Mouse (Mus musculus) hindbrain, embryonic 13.5 days (tissue): ENCODE results near the gene Wdr82. TPM values are rescaled to one million over a fixed set of nuclear protein-coding genes. Genes with fewer than 3 reads are reported as not detected.
A peak's percentile ranks its signal among the peaks of the same experiment; 100 is the strongest.

Source experiments
- ATAC-seq: fragments of 200-750 bp; cut with Nextera tagmentation; 2 replicates; pipeline ENCODE4 v1.8.0; 2017; ENCODE audit warnings: moderate TSS enrichment; ENCODE audit not compliant: low FRiP score
- H3K27ac ChIP-seq: fragments of 300-500 bp; sonication (generic); 2 replicates; pipeline ENCODE4 v1.5.1; 2015; ENCODE audit warnings: inconsistent platforms, mild to moderate bottlenecking, moderate library complexity
- H3K27me3 ChIP-seq: fragments of 300-500 bp; sonication (generic); 2 replicates; pipeline ENCODE4 v1.6.1; 2015; ENCODE audit warnings: mild to moderate bottlenecking, inconsistent platforms
- H3K36me3 ChIP-seq: fragments of 300-500 bp; sonication (generic); 2 replicates; pipeline ENCODE4 v1.6.1; 2015; ENCODE audit warnings: mild to moderate bottlenecking, inconsistent platforms
- H3K4me1 ChIP-seq: fragments of 300-500 bp; sonication (generic); replicated peaks from 2 replicates; pipeline ENCODE4 v1.6.1; 2015; ENCODE audit warnings: inconsistent platforms
- H3K4me2 ChIP-seq: fragments of 300-500 bp; sonication (generic); 2 replicates; pipeline ENCODE4 v1.6.1; 2015; ENCODE audit warnings: inconsistent platforms, mild to moderate bottlenecking, moderate library complexity
- H3K4me3 ChIP-seq: fragments of 300-500 bp; sonication (generic); 2 replicates; pipeline ENCODE4 v1.5.1; 2015; ENCODE audit warnings: mild to moderate bottlenecking, inconsistent platforms
- H3K9ac ChIP-seq: fragments of 300-500 bp; sonication (generic); 2 replicates; pipeline ENCODE4 v1.6.1; 2015; ENCODE audit warnings: mild to moderate bottlenecking, inconsistent platforms
- H3K9me3 ChIP-seq: fragments of 300-500 bp; sonication (generic); 2 replicates; pipeline ENCODE4 v1.6.1; 2016; ENCODE audit warnings: inconsistent platforms
- WGBS: fragments of 180-500 bp; shearing (Covaris S2); methylation state at CpG from one replicate; pipeline ENCODE4 v1.1.7; 2015; 5-methylcytosine and 5-hydroxymethylcytosine counted together
- polyA plus RNA-seq: library from polyadenylated mRNA; unstranded; fragments of >200 nt; fragmentation: Nextera tagmentation; extraction: Ambion mirVana; gene quantifications from 2 replicates; pipeline ENCODE4 v1.2.1, GENCODE M21; 2015

Gene Wdr82
- polyA plus RNA-seq, 1 experiment from 2014 or later, result 32.6 TPM

DNA sequence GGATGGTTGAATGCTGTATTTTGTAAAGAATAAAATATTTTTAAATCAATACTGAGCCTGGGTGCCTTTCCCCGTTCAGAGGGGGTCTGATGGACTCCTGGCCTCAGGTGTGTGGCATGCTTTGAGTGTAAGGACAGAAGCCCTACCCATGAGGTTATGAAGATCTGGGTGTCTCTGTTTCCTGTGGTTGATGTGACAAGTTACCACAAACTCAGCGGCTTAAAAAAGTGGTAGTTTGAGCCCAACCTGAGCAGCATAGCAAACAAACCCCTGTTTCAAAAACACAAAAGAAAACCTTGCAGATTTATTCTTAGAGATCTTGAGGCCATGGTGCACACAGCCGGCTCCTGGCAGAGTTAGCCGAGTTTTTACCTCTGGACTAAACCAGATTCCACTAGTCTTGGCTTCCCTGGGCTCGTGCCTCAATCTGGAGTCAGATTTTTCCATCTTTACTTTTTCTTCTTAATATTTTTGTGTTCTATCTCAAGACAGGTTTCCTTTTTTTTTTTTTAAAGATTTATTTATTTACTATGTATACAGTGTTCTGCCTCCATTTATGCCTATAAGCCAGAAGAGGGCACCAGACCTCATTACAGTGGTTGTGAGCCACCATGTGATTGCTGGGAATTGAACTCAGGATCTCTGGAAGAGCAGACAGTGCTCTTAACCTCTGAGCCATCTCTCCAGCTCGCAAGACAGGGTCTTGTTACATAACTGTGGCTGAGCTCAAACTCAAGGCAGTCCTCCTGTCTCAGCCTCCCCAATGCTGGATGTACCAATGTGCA, 44.8 kb downstream of the Wdr82 start:
- no peak overlapping the region for H3K9ac ChIP-seq
- H3K27me3 ChIP-seq, result no peaks in the 10 kb centered on the region
- H3K36me3 ChIP-seq, result peaks cover 39% of the 10 kb centered on the region
- H3K4me1 ChIP-seq, result peaks cover 14% of the 10 kb centered on the region
- WGBS, result 85% methylated on average over 6 of the region's 6 CpGs
- no peak overlapping the region for H3K4me3 ChIP-seq
- no peak for ATAC-seq
- H3K4me2 ChIP-seq, result no peak overlapping the region
- H3K27ac ChIP-seq, result no peak overlapping the region
- H3K9me3 ChIP-seq, result no peaks in the 10 kb centered on the region

DNA sequence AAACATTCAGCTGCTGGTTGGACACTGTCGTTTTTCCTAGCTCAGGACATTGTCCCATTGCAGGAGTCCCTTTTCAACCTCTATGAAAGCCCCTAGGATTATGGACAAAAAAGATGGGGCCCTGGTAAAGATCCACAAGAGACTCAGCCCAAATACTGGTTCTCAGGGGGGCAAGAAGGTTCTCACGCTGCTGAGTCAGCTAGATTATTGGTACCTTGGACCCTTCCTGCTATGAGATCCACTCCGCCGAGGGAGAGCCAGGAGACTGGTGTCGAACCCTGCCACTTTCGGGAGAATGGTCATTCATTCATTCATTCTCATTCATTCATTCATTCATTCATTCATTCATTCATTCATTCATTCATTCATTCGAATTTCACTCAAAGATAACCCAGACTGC, 46.2 kb downstream of the Wdr82 start:
- H3K27ac ChIP-seq, result no peak overlapping the region
- 0 out of 2 replicates have a peak, but pooled peaks cover 4% of the 10 kb centered on the region for H3K4me1 ChIP-seq
- no peak overlapping the region for H3K4me2 ChIP-seq
- H3K36me3 ChIP-seq, result peaks cover 39% of the 10 kb centered on the region
- ATAC-seq, result no peak
- H3K9me3 ChIP-seq, result no peaks in the 10 kb centered on the region
- H3K27me3 ChIP-seq, result no peaks in the 10 kb centered on the region
- no peak overlapping the region for H3K9ac ChIP-seq
- WGBS, result 84% methylated on average over 7 of the region's 7 CpGs
- no peak overlapping the region for H3K4me3 ChIP-seq

- H3K4me3 ChIP-seq, result no peak overlapping the region
- no peak overlapping the region for H3K9ac ChIP-seq
- H3K36me3 ChIP-seq, result 0 out of 2 replicates have a peak, but pooled peaks cover 5% of the 10 kb centered on the region
- no peaks in the 10 kb centered on the region for H3K9me3 ChIP-seq
- peaks cover 16% of the 10 kb centered on the region for H3K27me3 ChIP-seq
- H3K4me2 ChIP-seq, result no peak overlapping the region
- no peak overlapping the region for H3K27ac ChIP-seq
- H3K4me1 ChIP-seq, result peaks cover 5% of the 10 kb centered on the region; the same call in 1 of the 2 replicates
- ATAC-seq, result no peak
- WGBS, result 71% methylated on average over 8 of the region's 8 CpGs
These were observed 50.3 kb downstream of the Wdr82 start for GRCm38 (mm10) chr9:106220894-106221523.

DNA sequence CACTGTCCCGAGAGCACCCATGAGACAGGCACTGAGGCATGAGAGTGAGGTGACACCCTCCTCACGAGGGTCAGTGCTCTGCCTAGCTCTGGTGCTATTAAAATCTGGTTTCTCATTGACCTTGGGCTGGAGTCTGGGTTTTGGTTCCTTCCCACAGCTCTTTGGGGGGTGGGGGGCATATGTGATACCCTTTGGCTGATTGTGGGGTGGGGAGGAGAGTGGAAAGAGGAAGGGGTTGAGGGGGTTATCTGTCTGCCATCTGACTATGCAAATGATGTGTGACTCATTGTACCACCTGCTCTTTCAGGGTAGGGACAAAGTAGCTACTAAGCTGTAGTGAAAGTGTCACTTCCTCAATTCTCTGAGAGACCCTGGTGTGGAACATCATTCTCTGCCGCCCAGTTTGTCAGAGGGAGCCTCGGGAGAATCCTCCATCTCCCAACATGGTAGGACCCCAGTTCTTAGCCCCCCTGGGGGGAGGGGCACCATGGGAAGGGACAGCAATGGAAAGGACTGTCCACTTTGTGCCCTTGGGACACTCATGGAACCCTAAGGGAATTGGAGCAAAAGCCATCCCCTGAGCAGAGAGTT, 51.6 kb downstream of the Wdr82 start, which contains the start of gene Tlr9:
Gene Tlr9 (plus strand): TSS at position 338 of the 591 bp plus-strand sequence.
- 85% methylated on average over 4 of the region's 4 CpGs for WGBS
- H3K4me2 ChIP-seq, result no peak within 1 kb of the TSS
- no peaks in the 10 kb centered on the region for H3K9me3 ChIP-seq
- no peak within 1 kb of the TSS for H3K27ac ChIP-seq
- H3K36me3 ChIP-seq, result no peaks in the 10 kb centered on the region
- peaks cover 16% of the 10 kb centered on the region for H3K27me3 ChIP-seq
- H3K4me3 ChIP-seq, result no peak within 1 kb of the TSS
- ATAC-seq, result no peak
- peaks cover 11% of the 10 kb centered on the region; the same call in 1 of the 2 replicates for H3K4me1 ChIP-seq
- H3K9ac ChIP-seq, result no peak within 1 kb of the TSS; the same call in 1 of the 2 replicates

DNA sequence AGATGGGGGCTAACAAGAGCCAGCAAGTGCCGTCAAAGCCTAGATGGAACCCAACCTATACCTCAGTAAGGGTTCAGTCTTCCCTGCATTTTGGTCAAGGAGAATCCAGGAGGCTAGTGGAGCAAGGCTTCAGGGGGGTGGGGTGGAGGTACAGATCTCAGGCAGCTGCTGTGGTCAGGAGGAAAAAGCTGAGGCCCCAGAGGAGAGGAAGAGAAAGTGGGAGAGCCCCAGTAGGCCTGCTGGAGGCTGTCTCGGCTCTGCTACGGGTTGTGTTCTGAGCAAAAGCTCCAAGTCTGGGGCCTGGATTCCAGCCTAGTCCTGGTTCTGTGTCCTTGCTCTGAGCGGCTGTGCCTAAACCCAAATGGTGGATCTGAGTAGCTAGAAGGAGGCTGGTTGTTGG, 52.3 kb downstream of the Wdr82 start:
- peaks cover 11% of the 10 kb centered on the region; the same call in 1 of the 2 replicates for H3K4me1 ChIP-seq
- peaks cover 16% of the 10 kb centered on the region for H3K27me3 ChIP-seq
- H3K4me2 ChIP-seq, result no peak overlapping the region
- no peak overlapping the region for H3K4me3 ChIP-seq
- no peak overlapping the region for H3K27ac ChIP-seq
- H3K36me3 ChIP-seq, result no peaks in the 10 kb centered on the region
- H3K9ac ChIP-seq, result no peak overlapping the region; the same call in 1 of the 2 replicates
- H3K9me3 ChIP-seq, result no peaks in the 10 kb centered on the region
- 96% methylated on average over 4 of the region's 4 CpGs for WGBS
- no peak for ATAC-seq

GRCm38 (mm10) chr9:106225469-106226150, 54.9 kb downstream of the Wdr82 start:
- Histone ChIP-seq H3K4me1 (peaks cover 11% of the 10 kb centered on the region; the same call in 1 of the 2 replicates), H3K4me2 (peak overlapping the region; percentile 65), H3K4me3 (peak overlapping the region; percentile 40), H3K36me3 (no peaks in the 10 kb centered on the region), H3K9me3 (no peaks in the 10 kb centered on the region), H3K27ac (0 out of 2 replicates have a peak overlapping the region, but pooled peaks have one; percentile 55), H3K9ac (peak overlapping the region; percentile 72), H3K27me3 (peaks cover 16% of the 10 kb centered on the region)
- ATAC-seq, result peak; percentile 40
- WGBS, result 59% methylated on average over 24 of the region's 24 CpGs

GRCm38 (mm10) chr9:106226151-106226682, 55.5 kb downstream of the Wdr82 start:
- peak overlapping the region; percentile 55; the same call in 1 of the 2 replicates for H3K27ac ChIP-seq
- 7% methylated on average over 34 of the region's 34 CpGs for WGBS

DNA sequence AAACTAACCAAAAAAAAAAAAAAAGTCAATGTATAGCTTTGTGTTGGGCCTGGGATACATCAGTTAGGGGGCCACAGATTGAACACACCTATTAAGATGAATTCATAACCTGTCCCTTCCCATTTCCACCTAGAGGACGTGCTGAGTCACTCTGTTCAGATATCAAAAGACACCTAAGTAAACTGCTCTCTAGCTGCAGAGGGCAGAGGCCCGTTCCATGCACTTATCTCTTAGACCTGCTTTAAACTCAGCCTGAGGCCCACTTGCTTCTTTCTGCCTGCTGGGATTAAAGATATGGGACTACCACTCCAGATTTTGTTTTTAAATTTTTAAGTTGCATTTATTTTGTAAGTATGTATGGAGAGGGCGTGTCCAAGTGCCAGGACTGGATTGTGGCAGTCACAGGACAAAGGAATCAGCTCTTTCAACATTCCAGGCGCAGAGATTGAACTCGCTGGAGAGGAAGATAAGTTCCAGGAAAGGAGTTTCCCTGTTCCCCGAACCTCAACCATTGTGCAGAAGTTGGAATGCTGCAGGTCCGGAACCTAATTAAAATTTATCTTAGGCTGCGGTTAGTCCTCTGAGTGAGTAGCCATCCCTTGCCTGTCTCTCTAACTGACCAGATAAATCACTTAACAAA, 57.2 kb downstream of the Wdr82 start:
- Histone ChIP-seq H3K27me3 (peaks cover 16% of the 10 kb centered on the region), H3K9me3 (no peaks in the 10 kb centered on the region), H3K4me3 (no peak overlapping the region), H3K36me3 (peaks cover 7% of the 10 kb centered on the region), H3K4me2 (no peak overlapping the region), H3K27ac (no peak overlapping the region), H3K9ac (no peak overlapping the region), H3K4me1 (peaks cover 11% of the 10 kb centered on the region; the same call in 1 of the 2 replicates)
- 73% methylated on average over 8 of the region's 8 CpGs for WGBS
- no peak for ATAC-seq

More at GRCm38 (mm10) chr9:106226151-106226682, 55.5 kb downstream of the Wdr82 start:
- Histone ChIP-seq H3K4me3 (peak overlapping the region; percentile 40), H3K9me3 (no peaks in the 10 kb centered on the region), H3K27me3 (peaks cover 16% of the 10 kb centered on the region), H3K36me3 (no peaks in the 10 kb centered on the region), H3K4me2 (peak overlapping the region; percentile 65), H3K4me1 (peaks cover 11% of the 10 kb centered on the region; the same call in 1 of the 2 replicates), H3K9ac (peak overlapping the region; percentile 72)
- peak; percentile 83 for ATAC-seq

GRCm38 (mm10) chr9:106230051-106230733, 59.5 kb downstream of the Wdr82 start:
- no peaks in the 10 kb centered on the region for H3K9me3 ChIP-seq
- H3K4me1 ChIP-seq, result peaks cover 11% of the 10 kb centered on the region; the same call in 1 of the 2 replicates
- no peak for ATAC-seq
- H3K4me2 ChIP-seq, result no peak overlapping the region
- H3K27me3 ChIP-seq, result peaks cover 7% of the 10 kb centered on the region
- no peak overlapping the region for H3K27ac ChIP-seq
- H3K9ac ChIP-seq, result no peak overlapping the region
- peaks cover 30% of the 10 kb centered on the region for H3K36me3 ChIP-seq
- 82% methylated on average over 9 of the region's 9 CpGs for WGBS
- no peak overlapping the region for H3K4me3 ChIP-seq

- Histone ChIP-seq H3K27me3 (peaks cover 2% of the 10 kb centered on the region; the same call in 1 of the 2 replicates), H3K36me3 (peaks cover 35% of the 10 kb centered on the region), H3K4me3 (no peak overlapping the region), H3K9me3 (no peaks in the 10 kb centered on the region), H3K4me2 (no peak overlapping the region), H3K4me1 (peaks cover 9% of the 10 kb centered on the region; the same call in 1 of the 2 replicates), H3K27ac (no peak overlapping the region), H3K9ac (no peak overlapping the region)
- WGBS, result 56% methylated on average over 3 of the region's 3 CpGs
- ATAC-seq, result no peak
These were observed 60.0 kb downstream of the Wdr82 start for GRCm38 (mm10) chr9:106230734-106231106.

DNA sequence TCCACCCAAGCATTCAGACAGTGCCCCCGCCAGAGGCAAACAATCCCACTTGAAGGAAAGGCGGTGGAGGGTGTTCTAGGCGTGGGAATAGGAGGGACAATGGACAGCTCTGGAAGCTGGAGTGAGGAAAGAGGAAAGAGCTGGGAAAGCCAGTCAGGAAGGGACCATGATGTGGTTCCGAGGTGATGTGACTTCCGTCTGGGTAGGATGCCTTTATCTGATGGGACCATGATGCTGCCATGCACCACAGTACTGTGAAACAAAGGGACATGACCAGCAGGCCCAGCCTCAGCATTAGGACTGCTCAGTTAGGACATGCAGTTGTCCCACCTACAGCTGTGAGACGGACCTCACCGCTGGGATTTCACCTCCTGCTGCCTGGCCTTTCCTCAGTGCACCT, 60.5 kb downstream of the Wdr82 start:
- H3K9me3 ChIP-seq, result no peaks in the 10 kb centered on the region
- H3K27me3 ChIP-seq, result no peaks in the 10 kb centered on the region
- WGBS, result 88% methylated on average over 7 of the region's 7 CpGs
- H3K4me2 ChIP-seq, result no peak overlapping the region
- peaks cover 4% of the 10 kb centered on the region; the same call in 1 of the 2 replicates for H3K4me1 ChIP-seq
- H3K9ac ChIP-seq, result no peak overlapping the region
- H3K36me3 ChIP-seq, result peaks cover 40% of the 10 kb centered on the region
- no peak overlapping the region for H3K4me3 ChIP-seq
- no peak for ATAC-seq
- no peak overlapping the region for H3K27ac ChIP-seq
